Mouse (Mus musculus) right cerebral cortex, adult 18-20 months (tissue): ENCODE measurements around the gene Pnlip.

Source experiments
- DNase-seq: peaks from one replicate; pipeline ENCODE4 v3.0.0; 2022; ENCODE audit warnings: mixed read lengths

Pnlip gene

GRCm38 (mm10) chr19:58652198-58652597 is at the start of gene Pnlip:
TSS of gene Pnlip (plus strand) at chr19:58652498.
- DNase-seq, result no peak

GRCm38 (mm10) chr19:58609716-58610115 is 42.6 kb upstream of the Pnlip start:
- DNase-seq, result no peak

GRCm38 (mm10) chr19:58612745-58613144 is 39.6 kb upstream of the Pnlip start:
- DNase-seq, result no peak

- no peak for DNase-seq
Measured at GRCm38 (mm10) chr19:58616606-58617005, 35.7 kb upstream of the Pnlip start.

GRCm38 (mm10) chr19:58620661-58621060 is 31.6 kb upstream of the Pnlip start:
- DNase-seq, result no peak

GRCm38 (mm10) chr19:58621646-58622045 is 30.7 kb upstream of the Pnlip start:
- no peak for DNase-seq

GRCm38 (mm10) chr19:58624799-58625198 is 27.5 kb upstream of the Pnlip start:
- no peak for DNase-seq

- no peak for DNase-seq
Measured at GRCm38 (mm10) chr19:58625254-58625947, 26.9 kb upstream of the Pnlip start.

- DNase-seq, result no peak
Measured at GRCm38 (mm10) chr19:58627406-58628337, 24.6 kb upstream of the Pnlip start.

- no peak for DNase-seq
Measured at GRCm38 (mm10) chr19:58629351-58629773, 22.9 kb upstream of the Pnlip start.

- no peak for DNase-seq
Measured at GRCm38 (mm10) chr19:58650036-58650435, 2.3 kb upstream of the Pnlip start.

- DNase-seq, result peak; percentile 9
Measured at GRCm38 (mm10) chr19:58662098-58662497, 9.8 kb downstream of the Pnlip start.

GRCm38 (mm10) chr19:58663317-58663716 is 11.0 kb downstream of the Pnlip start:
- DNase-seq, result no peak

- no peak for DNase-seq
Measured at GRCm38 (mm10) chr19:58664901-58665300, 12.6 kb downstream of the Pnlip start.

GRCm38 (mm10) chr19:58674644-58675043 is 22.3 kb downstream of the Pnlip start:
- DNase-seq, result no peak

- no peak for DNase-seq
Measured at GRCm38 (mm10) chr19:58677117-58677516, 24.8 kb downstream of the Pnlip start.

GRCm38 (mm10) chr19:58688933-58689332 is 36.6 kb downstream of the Pnlip start:
- no peak for DNase-seq

- no peak for DNase-seq
Measured at GRCm38 (mm10) chr19:58695314-58695713, 43.0 kb downstream of the Pnlip start.

- DNase-seq, result no peak
Measured at GRCm38 (mm10) chr19:58696235-58696634, 43.9 kb downstream of the Pnlip start.

- DNase-seq, result no peak
Measured at GRCm38 (mm10) chr19:58704556-58704955, 52.3 kb downstream of the Pnlip start.

- no peak for DNase-seq
Measured at GRCm38 (mm10) chr19:58708611-58709010, 56.3 kb downstream of the Pnlip start.

GRCm38 (mm10) chr19:58717925-58718324 is 65.6 kb downstream of the Pnlip start:
- no peak for DNase-seq

GRCm38 (mm10) chr19:58720439-58720838 is 68.1 kb downstream of the Pnlip start:
- no peak for DNase-seq

GRCm38 (mm10) chr19:58726551-58726950 is 74.3 kb downstream of the Pnlip start:
- DNase-seq, result no peak
